Mouse (Mus musculus) embryonic facial prominence, embryonic 14.5 days (tissue): Measurements from ENCODE around the gene Dusp15. TPM values are rescaled to one million over a fixed set of nuclear protein-coding genes. Genes with fewer than 3 reads are reported as not detected.

Source experiments
- ATAC-seq: fragments of 200-750 bp; cut with Nextera tagmentation; 2 replicates; pipeline ENCODE4 v1.8.0; 2017; ENCODE audit warnings: low read depth, moderate number of reproducible peaks, moderate TSS enrichment
- DNase-seq: peaks from one replicate; pipeline ENCODE4 v3.0.0-alpha.2; 2015; ENCODE audit warnings: low spot score
- H3K27ac ChIP-seq: fragments of 300-500 bp; sonication (generic); replicated peaks from 2 replicates; pipeline ENCODE4 v1.5.1; 2014; ENCODE audit warnings: low read depth, mild to moderate bottlenecking, low read length, moderate library complexity
- H3K27me3 ChIP-seq: fragments of 300-500 bp; sonication (generic); replicated peaks from 2 replicates; pipeline ENCODE4 v1.6.1; 2014; ENCODE audit warnings: low read length; ENCODE audit not compliant: control insufficient read depth, insufficient read depth
- H3K36me3 ChIP-seq: fragments of 300-500 bp; sonication (generic); 2 replicates; pipeline ENCODE4 v1.6.1; 2014; ENCODE audit warnings: low read length, mixed read lengths; ENCODE audit not compliant: control insufficient read depth, insufficient read depth
- H3K4me1 ChIP-seq: fragments of 300-500 bp; sonication (generic); 2 replicates; pipeline ENCODE4 v1.6.1; 2014; ENCODE audit warnings: antibody characterized with exemption, low read length; ENCODE audit not compliant: control insufficient read depth, insufficient read depth
- H3K4me2 ChIP-seq: fragments of 300-500 bp; sonication (generic); 2 replicates; pipeline ENCODE4 v1.6.1; 2014; ENCODE audit warnings: low read depth, mild to moderate bottlenecking, low read length, moderate library complexity, mixed read lengths
- H3K4me3 ChIP-seq: fragments of 300-500 bp; sonication (generic); 2 replicates; pipeline ENCODE4 v1.5.1; 2014; ENCODE audit warnings: low read depth, mild to moderate bottlenecking, low read length
- H3K9ac ChIP-seq: fragments of 300-500 bp; sonication (generic); 2 replicates; pipeline ENCODE4 v1.6.1; 2014; ENCODE audit warnings: low read depth, mild to moderate bottlenecking, low read length, moderate library complexity, mixed read lengths
- H3K9me3 ChIP-seq: fragments of 300-500 bp; sonication (generic); 2 replicates; pipeline ENCODE4 v1.6.1; 2016; ENCODE audit warnings: low read length; ENCODE audit not compliant: control insufficient read depth
- WGBS: fragments of 180-500 bp; shearing (Covaris S2); extraction: QIAGEN DNeasy Blood & Tissue Kit; methylation state at CpG from one replicate; pipeline ENCODE4 v1.1.7; 2014; 5-methylcytosine and 5-hydroxymethylcytosine counted together
- polyA plus RNA-seq: library from polyadenylated mRNA; unstranded; fragments of >200 nt; fragmentation: Nextera tagmentation; extraction: Ambion mirVana; gene quantifications from 2 replicates; pipeline ENCODE4 v1.2.1, GENCODE M21; 2014

The Dusp15 gene
- polyA plus RNA-seq, 1 experiment from 2014 or later, result 1.4 TPM

DNA sequence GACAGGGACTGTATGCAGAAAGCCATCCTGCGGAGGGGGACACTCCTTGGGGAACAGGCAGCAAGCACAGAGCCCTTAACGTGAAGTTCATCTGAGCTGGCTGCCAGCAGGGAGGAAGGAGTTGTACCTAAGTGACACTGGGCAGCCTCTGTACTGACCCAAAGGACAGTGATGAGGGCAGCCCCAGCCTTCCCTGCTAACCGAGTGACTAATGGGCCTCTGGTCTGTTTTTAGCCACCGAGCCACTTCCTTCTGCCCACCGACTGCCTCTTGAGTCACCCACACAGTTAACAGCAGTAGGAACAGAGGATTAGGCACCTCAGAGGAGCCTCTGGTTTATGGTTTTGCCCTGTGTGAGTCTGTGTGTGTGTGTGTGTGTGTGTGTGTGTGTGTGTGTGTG, 24.1 kb downstream of the Dusp15 start:
- Histone ChIP-seq H3K9me3 (no peaks in the 10 kb centered on the region), H3K27me3 (no peaks in the 10 kb centered on the region), H3K4me2 (no peak overlapping the region), H3K4me3 (no peak overlapping the region), H3K9ac (no peak overlapping the region), H3K4me1 (peaks cover 16% of the 10 kb centered on the region), H3K36me3 (no peaks in the 10 kb centered on the region), H3K27ac (no peak overlapping the region)
- no peak for ATAC-seq
- WGBS, result 55% methylated on average over 4 of the region's 5 CpGs
- no peak for DNase-seq

DNA sequence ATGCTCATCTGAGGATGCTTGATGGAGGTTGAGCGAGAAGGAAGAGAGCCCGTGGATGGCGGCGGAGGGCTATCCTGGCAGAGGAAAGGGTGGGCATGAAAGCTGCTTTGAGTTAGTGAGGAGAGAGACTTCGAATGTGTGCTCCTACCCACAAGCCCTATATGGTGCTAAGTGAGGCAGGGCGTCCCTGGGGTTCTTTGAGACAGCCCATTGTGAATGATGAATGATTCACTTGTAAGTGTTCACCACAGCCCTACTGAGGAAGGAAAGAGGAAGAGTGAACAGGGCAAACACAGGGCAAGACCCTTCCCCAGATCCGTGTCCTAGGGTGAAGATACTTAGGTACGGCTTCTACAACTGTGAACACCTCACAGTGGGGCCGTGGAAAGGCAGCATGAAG, 24.6 kb downstream of the Dusp15 start:
- WGBS, result 52% methylated on average over 9 of the region's 9 CpGs
- H3K27ac ChIP-seq, result no peak overlapping the region
- no peak for ATAC-seq
- no peak overlapping the region for H3K9ac ChIP-seq
- no peaks in the 10 kb centered on the region for H3K36me3 ChIP-seq
- H3K4me2 ChIP-seq, result no peak overlapping the region
- H3K4me3 ChIP-seq, result no peak overlapping the region
- H3K9me3 ChIP-seq, result no peaks in the 10 kb centered on the region
- peaks cover 16% of the 10 kb centered on the region for H3K4me1 ChIP-seq
- no peak for DNase-seq
- no peaks in the 10 kb centered on the region for H3K27me3 ChIP-seq

DNA sequence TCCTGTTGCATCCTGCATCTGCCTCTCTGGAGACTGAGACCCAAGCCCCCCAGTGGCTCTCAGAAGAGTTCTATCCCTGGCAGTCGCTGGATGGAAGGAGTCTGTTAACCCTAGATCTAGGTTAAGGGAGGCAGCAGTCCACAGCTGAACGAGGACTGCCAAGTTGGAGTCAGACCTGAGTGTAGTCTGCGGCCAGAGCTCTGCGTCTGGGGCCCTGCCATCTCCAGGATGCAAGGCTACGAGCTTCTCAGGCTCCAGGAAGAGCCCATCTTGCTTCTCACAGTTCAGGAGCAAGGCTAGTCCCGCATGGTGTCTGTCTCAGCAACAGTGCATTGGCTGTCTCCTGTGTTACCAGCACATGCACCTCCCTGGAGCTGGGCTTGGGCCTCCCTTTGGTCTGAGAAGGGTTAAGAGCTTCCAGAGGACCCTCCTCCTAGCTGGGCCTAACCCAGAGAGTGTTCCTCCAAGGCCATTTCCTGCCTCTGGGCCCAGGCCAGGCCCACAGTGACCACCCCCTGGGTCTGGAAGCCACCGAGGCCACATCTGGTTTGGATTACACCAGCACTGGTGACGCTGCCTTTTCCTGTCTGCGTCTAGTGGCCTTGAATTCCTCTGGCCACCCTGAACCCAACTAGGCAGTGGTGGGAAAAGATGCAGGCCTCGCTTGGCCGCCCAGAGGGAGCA, 26.2 kb downstream of the Dusp15 start:
- Histone ChIP-seq H3K4me3 (no peak overlapping the region), H3K4me2 (no peak overlapping the region), H3K9me3 (no peaks in the 10 kb centered on the region), H3K36me3 (no peaks in the 10 kb centered on the region), H3K27ac (peak overlapping the region; percentile 55), H3K9ac (peak overlapping the region; percentile 40; the same call in 1 of the 2 replicates), H3K4me1 (peaks cover 15% of the 10 kb centered on the region), H3K27me3 (no peaks in the 10 kb centered on the region)
- peak; percentile 72 for DNase-seq
- peak; percentile 65 for ATAC-seq
- 29% methylated on average over 9 of the region's 11 CpGs for WGBS

DNA sequence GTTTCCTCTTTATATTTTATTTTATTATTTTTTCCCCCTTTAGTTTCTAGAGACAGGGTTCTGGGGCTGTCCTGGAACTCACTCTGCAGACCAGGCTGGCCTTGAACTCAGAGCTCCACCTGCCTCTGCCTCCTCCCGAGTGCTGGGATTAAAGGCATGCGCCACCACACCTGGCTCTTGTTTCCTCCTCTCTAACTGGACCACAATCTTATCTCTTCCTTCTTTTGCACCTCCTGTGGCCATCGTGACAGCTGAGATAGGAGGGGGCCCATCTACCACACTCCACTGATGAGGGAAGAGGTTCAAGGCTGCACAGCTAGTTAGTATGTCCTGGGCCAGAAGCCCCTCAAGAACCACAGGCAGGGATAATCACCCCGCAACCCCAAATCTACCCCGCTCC, 27.0 kb downstream of the Dusp15 start:
- ATAC-seq, result no peak
- Histone ChIP-seq H3K4me1 (peaks cover 12% of the 10 kb centered on the region), H3K36me3 (no peaks in the 10 kb centered on the region), H3K9ac (no peak overlapping the region), H3K4me3 (no peak overlapping the region), H3K27me3 (no peaks in the 10 kb centered on the region), H3K9me3 (no peaks in the 10 kb centered on the region), H3K27ac (no peak overlapping the region), H3K4me2 (no peak overlapping the region)
- no peak for DNase-seq
- WGBS, result 76% methylated on average over 5 of the region's 5 CpGs

DNA sequence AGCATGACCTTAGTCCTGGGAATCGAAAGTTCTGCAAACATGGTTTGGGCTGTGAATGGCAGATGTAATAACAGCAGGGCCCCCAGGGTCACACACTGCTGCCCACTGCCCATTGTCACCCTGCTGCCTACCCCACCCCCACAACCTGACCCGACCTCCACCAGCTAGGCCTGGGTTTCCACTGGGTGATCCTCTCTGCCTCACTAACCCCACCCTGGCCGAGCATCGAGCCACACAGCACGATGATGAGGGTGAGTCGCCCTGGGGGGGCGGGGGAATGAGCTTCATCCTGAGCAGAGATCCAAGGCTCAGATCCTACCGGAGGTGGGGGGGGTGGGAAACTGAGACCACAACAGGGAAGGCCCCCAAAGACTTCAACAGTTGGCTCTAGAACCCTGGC, 27.4 kb downstream of the Dusp15 start:
- Histone ChIP-seq H3K9me3 (no peaks in the 10 kb centered on the region), H3K4me3 (no peak overlapping the region), H3K27ac (no peak overlapping the region), H3K4me2 (no peak overlapping the region), H3K36me3 (no peaks in the 10 kb centered on the region), H3K4me1 (peaks cover 12% of the 10 kb centered on the region), H3K9ac (no peak overlapping the region), H3K27me3 (no peaks in the 10 kb centered on the region)
- whole genome bisulfite sequencing, result 50% methylated on average over 8 of the region's 8 CpGs
- ATAC-seq (no peak), DNase-seq (no peak)

DNA sequence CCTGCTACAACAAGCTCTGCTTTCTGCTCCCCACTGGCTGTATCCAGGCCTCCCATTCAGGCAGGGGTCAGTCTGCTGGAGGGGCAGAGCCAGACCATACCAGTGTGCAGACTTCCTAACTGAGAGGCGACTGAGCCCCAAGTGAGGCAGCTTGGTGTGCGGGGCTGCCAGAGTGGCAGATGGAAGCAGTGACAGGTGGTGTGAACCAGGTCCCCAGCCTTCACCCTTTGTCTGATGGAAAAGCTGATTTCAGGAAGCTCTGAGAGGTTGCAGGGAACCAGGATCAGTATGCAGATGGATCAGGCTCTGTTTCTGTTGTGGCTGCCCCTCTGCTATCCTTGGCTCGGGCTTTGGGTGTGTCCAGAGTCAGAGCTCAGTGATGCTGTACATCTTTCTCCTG, 27.9 kb downstream of the Dusp15 start:
- Histone ChIP-seq H3K9me3 (no peaks in the 10 kb centered on the region), H3K4me3 (no peak overlapping the region), H3K36me3 (no peaks in the 10 kb centered on the region), H3K27me3 (no peaks in the 10 kb centered on the region), H3K4me2 (no peak overlapping the region), H3K4me1 (peaks cover 12% of the 10 kb centered on the region), H3K27ac (no peak overlapping the region), H3K9ac (no peak overlapping the region)
- DNase-seq (no peak), ATAC-seq (no peak)
- 77% methylated on average over 3 of the region's 3 CpGs for WGBS

DNA sequence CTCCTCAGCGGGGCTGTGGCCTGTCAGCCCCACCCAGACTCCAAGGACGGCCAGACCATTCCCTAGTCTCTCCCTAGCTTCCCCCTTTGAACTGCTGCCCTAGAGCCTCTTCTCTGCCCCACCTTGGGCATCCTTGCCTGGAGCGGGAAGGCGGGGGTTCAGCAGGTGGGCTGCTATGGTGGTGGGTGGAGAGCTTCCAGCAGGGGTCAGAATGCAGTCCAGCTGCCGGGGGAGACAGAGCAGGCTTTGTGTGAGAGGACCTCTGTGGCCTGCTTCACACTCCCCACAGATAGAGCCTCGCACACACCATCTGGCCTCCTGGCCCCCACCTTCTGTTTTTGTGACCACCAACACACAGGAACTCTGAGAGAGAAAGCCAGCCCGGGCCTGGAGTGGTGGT, 29.1 kb downstream of the Dusp15 start:
- ATAC-seq (no peak), DNase-seq (no peak)
- H3K36me3 ChIP-seq, result no peaks in the 10 kb centered on the region
- peaks cover 8% of the 10 kb centered on the region for H3K4me1 ChIP-seq
- H3K27ac ChIP-seq, result no peak overlapping the region
- no peak overlapping the region for H3K4me2 ChIP-seq
- no peak overlapping the region for H3K4me3 ChIP-seq
- no peaks in the 10 kb centered on the region for H3K27me3 ChIP-seq
- H3K9ac ChIP-seq, result no peak overlapping the region
- H3K9me3 ChIP-seq, result no peaks in the 10 kb centered on the region
- WGBS, result 13% methylated on average over 5 of the region's 7 CpGs

DNA sequence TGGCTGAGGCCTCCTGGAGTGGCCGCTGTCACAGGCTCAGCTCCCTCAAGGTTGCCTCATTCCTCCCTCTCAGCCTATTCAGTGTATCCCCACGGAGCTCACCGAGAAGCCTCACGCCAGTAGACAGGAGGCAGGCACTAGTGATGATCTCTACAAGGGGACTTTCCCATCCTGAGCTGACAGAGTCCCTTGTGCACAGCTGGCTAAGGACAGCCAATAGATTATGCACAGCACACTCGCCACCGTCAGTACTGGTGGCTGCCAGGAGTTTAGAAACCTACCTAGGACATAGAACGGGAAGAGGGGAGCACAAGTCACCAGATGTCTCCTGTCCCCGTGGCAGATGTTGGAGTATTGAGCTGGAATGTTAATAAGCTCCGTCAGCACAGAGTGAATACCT, 33.8 kb downstream of the Dusp15 start:
- ATAC-seq (no peak), DNase-seq (no peak)
- Histone ChIP-seq H3K9me3 (no peaks in the 10 kb centered on the region), H3K27me3 (peaks cover 13% of the 10 kb centered on the region), H3K4me1 (no peaks in the 10 kb centered on the region), H3K36me3 (no peaks in the 10 kb centered on the region), H3K27ac (no peak overlapping the region), H3K4me3 (no peak overlapping the region), H3K4me2 (no peak overlapping the region), H3K9ac (no peak overlapping the region)
- WGBS, result 49% methylated on average over 9 of the region's 9 CpGs

DNA sequence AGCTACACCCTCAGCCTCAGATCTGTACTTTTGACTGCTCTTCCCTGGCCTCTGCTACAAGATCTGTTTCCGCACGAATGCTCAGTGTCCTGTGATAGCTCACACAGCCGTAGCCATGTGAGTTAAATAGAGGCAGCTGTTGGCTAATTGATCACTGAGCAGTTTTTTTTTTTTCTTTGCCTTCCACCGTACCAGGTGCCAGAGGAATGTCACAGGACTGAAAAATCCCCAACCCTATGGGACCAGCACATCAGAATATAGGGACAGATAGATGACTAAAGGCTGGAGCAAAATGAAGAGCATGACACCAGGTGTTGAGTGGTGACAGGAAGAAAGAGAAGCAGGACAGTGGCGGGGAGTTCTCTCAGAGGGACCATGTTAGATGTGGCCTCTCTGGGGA, 35.4 kb downstream of the Dusp15 start:
- H3K4me2 ChIP-seq, result no peak overlapping the region
- 29% methylated on average over 5 of the region's 5 CpGs for WGBS
- DNase-seq (no peak), ATAC-seq (no peak)
- H3K4me1 ChIP-seq, result no peaks in the 10 kb centered on the region
- no peak overlapping the region for H3K27ac ChIP-seq
- no peak overlapping the region for H3K4me3 ChIP-seq
- no peak overlapping the region for H3K9ac ChIP-seq
- no peaks in the 10 kb centered on the region for H3K9me3 ChIP-seq
- H3K27me3 ChIP-seq, result peaks cover 25% of the 10 kb centered on the region
- no peaks in the 10 kb centered on the region for H3K36me3 ChIP-seq
